In the genomic region with DNA sequence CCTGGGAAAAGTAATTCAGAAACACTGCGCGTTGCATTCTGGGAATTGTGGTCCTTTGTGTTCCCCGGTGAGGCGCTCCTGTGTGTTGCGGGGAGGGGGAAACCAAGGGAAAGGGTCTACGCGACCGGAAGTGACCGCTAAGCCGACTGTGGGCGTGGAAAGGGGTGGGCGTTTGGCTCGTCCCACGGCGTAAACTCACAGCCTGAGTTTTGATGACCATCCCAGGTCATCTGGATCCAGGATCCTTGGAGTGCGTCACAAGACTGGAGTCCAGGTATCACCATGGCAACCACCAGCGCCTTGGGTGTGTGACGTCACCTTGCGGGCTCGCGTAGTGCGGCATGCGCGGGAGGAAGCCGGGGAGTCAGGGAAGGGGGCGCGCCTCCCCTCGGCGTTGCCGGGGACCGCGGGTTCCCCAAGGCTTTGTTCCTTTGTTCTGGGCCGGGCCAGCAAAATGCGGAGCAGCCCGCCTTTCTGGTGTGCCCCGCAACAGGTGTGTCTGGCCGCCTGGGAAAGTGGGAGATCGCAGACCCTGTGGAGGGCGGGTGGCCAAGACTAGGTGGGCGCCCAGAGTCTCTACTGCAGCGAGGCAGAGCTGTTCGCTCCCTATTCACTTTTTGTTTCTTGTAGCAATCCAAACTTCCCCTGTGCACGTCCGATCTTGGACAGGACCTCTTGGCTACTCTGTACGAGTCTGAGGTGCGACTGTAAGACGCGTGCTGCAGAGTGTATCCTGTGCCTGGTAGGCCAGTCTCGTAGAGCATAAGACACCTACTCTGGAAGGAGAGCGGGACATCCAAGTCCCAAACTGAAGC, we compare ENCODE assay signal across 8 mouse cellular contexts. TPM values are rescaled to one million over a fixed set of nuclear protein-coding genes. Genes with fewer than 3 reads are reported as not detected.
A peak's percentile ranks its signal among the peaks of the same experiment; 100 is the strongest.
DNase-seq lines count a peak whose midpoint lies in the region; ATAC-seq and TF ChIP-seq lines count a peak whose summit lies in the region.

Gene Zfp184 (plus strand): TSS at position 169 of the 815 bp plus-strand sequence.

- H3K27ac ChIP-seq in embryonic facial prominence, embryonic 11.5 days (replicated peaks; ENCODE audit: low read depth, low read length): peak within 1 kb of the TSS; percentile 42; the same call in 1 of the 2 replicates
- peak within 1 kb of the TSS; percentile 93 for H3K27ac ChIP-seq in limb, embryonic 10.5 days
- peak within 1 kb of the TSS; percentile 75 for H3K27ac ChIP-seq in midbrain, embryonic 12.5 days (replicated peaks)
- H3K27ac ChIP-seq in small intestine, adult 2 months (ENCODE audit: insufficient read depth, low read depth, low read length): no peak within 1 kb of the TSS

- no peak for TF ChIP-seq CTCF in small intestine, adult 2 months (IDR thresholded peaks at IDR 0.05; ENCODE audit: extremely low read depth, insufficient read length, insufficient replicate concordance, low read depth, low read length)

- peak within 1 kb of the TSS; percentile 84 for H3K9ac ChIP-seq in embryonic facial prominence, embryonic 11.5 days (replicated peaks; ENCODE audit: low read length)
- peak within 1 kb of the TSS; percentile 78 for H3K9ac ChIP-seq in midbrain, embryonic 12.5 days (replicated peaks)

- H3K4me2 ChIP-seq in embryonic facial prominence, embryonic 11.5 days (ENCODE audit: low read depth, low read length): peak within 1 kb of the TSS; percentile 57
- peak within 1 kb of the TSS; percentile 72 for H3K4me2 ChIP-seq in midbrain, embryonic 12.5 days (replicated peaks)

- no peaks in the 10 kb centered on the region for H3K4me1 ChIP-seq in embryonic facial prominence, embryonic 11.5 days (ENCODE audit: control insufficient read depth, insufficient read depth, low read length)
- peaks cover 14% of the 10 kb centered on the region for H3K4me1 ChIP-seq in limb, embryonic 10.5 days
- H3K4me1 ChIP-seq in midbrain, embryonic 12.5 days: peaks cover 14% of the 10 kb centered on the region
- peaks cover 2% of the 10 kb centered on the region for H3K4me1 ChIP-seq in small intestine, adult 2 months (ENCODE audit: control insufficient read depth, insufficient read depth, insufficient read length, low read length)

- H3K4me3 ChIP-seq in embryonic facial prominence, embryonic 11.5 days (ENCODE audit: low read depth, low read length): peak within 1 kb of the TSS; percentile 74
- peak within 1 kb of the TSS; percentile 82 for H3K4me3 ChIP-seq in limb, embryonic 10.5 days
- peak within 1 kb of the TSS; percentile 86 for H3K4me3 ChIP-seq in midbrain, embryonic 12.5 days
- H3K4me3 ChIP-seq in small intestine, adult 2 months (ENCODE audit: low read depth, low read length): peak within 1 kb of the TSS; percentile 81

- H3K36me3 ChIP-seq in embryonic facial prominence, embryonic 11.5 days (replicated peaks; ENCODE audit: control insufficient read depth, insufficient read depth, low read depth, low read length): peaks cover 1% of the 10 kb centered on the region; the same call in 1 of the 2 replicates
- H3K36me3 ChIP-seq in limb, embryonic 10.5 days: peaks cover 36% of the 10 kb centered on the region
- H3K36me3 ChIP-seq in midbrain, embryonic 12.5 days: peaks cover 19% of the 10 kb centered on the region
- H3K36me3 ChIP-seq in small intestine, adult 2 months (ENCODE audit: control insufficient read depth, insufficient read depth, low read length): no peaks in the 10 kb centered on the region

- no peaks in the 10 kb centered on the region for H3K9me3 ChIP-seq in embryonic facial prominence, embryonic 11.5 days (replicated peaks; ENCODE audit: control insufficient read depth, low read length)
- no peaks in the 10 kb centered on the region for H3K9me3 ChIP-seq in limb, embryonic 10.5 days (replicated peaks)
- H3K9me3 ChIP-seq in midbrain, embryonic 12.5 days: no peaks in the 10 kb centered on the region

- TF ChIP-seq POLR2A in small intestine, adult 2 months (IDR thresholded peaks at IDR 0.05; ENCODE audit: low read depth, low read length): peak; percentile 41; the same call in 1 of the 2 replicates

- WGBS in embryonic facial prominence, embryonic 11.5 days: 0% methylated on average over 50 of the region's 50 CpGs
- WGBS in limb, embryonic 10.5 days: under 1% methylated on average over 50 of the region's 50 CpGs
- under 1% methylated on average over 50 of the region's 50 CpGs for WGBS in midbrain, embryonic 12.5 days
- WGBS in small intestine, adult 2 months: under 1% methylated on average over 50 of the region's 50 CpGs

- ATAC-seq in embryonic facial prominence, embryonic 11.5 days (replicated peaks; ENCODE audit: insufficient number of reproducible peaks, low FRiP score, low TSS enrichment, low read depth): peak; percentile 92
- ATAC-seq in midbrain, embryonic 12.5 days (ENCODE audit: low FRiP score, low read depth): peak; percentile 95

- peak; percentile 92 for DNase-seq in 3134 (ENCODE audit: extremely low read depth, insufficient read length, low spot score)
- peak; percentile 80 for DNase-seq in adrenal gland, postnatal 25 days
- peak; percentile 99 for DNase-seq in embryonic facial prominence, embryonic 11.5 days (ENCODE audit: low spot score)
- DNase-seq in heart, adult 11 months: peak; percentile 98
- DNase-seq in kidney, adult 18-20 months: peak; percentile 88
- peak; percentile 93 for DNase-seq in limb, embryonic 10.5 days (ENCODE audit: low spot score)

- no peaks in the 10 kb centered on the region for H3K27me3 ChIP-seq in embryonic facial prominence, embryonic 11.5 days (ENCODE audit: control insufficient read depth, insufficient read depth, low read length)
- no peaks in the 10 kb centered on the region for H3K27me3 ChIP-seq in limb, embryonic 10.5 days (ENCODE audit: low read depth, poor library complexity, severe bottlenecking)
- no peaks in the 10 kb centered on the region for H3K27me3 ChIP-seq in midbrain, embryonic 12.5 days
- no peaks in the 10 kb centered on the region for H3K27me3 ChIP-seq in small intestine, adult 2 months (ENCODE audit: control insufficient read depth, insufficient read depth, low read length)

RNA-seq across cellular contexts. Expression of gene Zfp184, which starts in this region (rescaled TPM):
- 2.0 and 2.1 TPM in 2 replicates for total RNA-seq in adrenal gland, postnatal 25 days (2021)
- 28.2 and 30.4 TPM in 2 replicates for polyA plus RNA-seq in embryonic facial prominence, embryonic 11.5 days (2014; fragmentation: Nextera tagmentation; extraction: Ambion mirVana)
- 22.4 and 27.0 TPM in 2 replicates for polyA plus RNA-seq in limb, embryonic 10.5 days (2016; fragmentation: Nextera tagmentation; extraction: Ambion mirVana)
- polyA plus RNA-seq in midbrain, embryonic 12.5 days (2016; fragmentation: Nextera tagmentation; extraction: Ambion mirVana): 22.3 and 24.2 TPM in 2 replicates
- 0.13 and 0.23 TPM in 2 replicates for polyA plus RNA-seq in small intestine, adult 2 months (2012; rRNA removed)

Comparison
In these comparisons a context has a peak if more than half of its experiments do, and no peak if none do; other contexts are left out.
1. RNA of gene Zfp184 (polyA plus RNA-seq): 28.2 to 30.4 TPM in embryonic facial prominence, embryonic 11.5 days, 22.4 to 27.0 TPM in limb, embryonic 10.5 days and 22.3 to 24.2 TPM in midbrain, embryonic 12.5 days; 0.13 to 0.23 TPM in small intestine, adult 2 months; every median in the first group is over 10 times any median in the second.
2. Peak in every context shown above with its lines, with median percentiles within 50 percentile points of each other: DNase-seq and H3K4me3 ChIP-seq.